Mouse (Mus musculus) left cerebral cortex, adult 2 months (tissue): ENCODE measurements around the gene Cers5. TPM values are rescaled to one million over a fixed set of nuclear protein-coding genes. Genes with fewer than 3 reads are reported as not detected.

Experiments used
- DNase-seq, 2 experiments: peaks; one replicate each; pipeline ENCODE4 v3.0.0; 2021 to 2022; ENCODE audit warnings: low spot score in 2 of 2, mixed read lengths in 1 of 2; ENCODE audit errors: extremely low spot score in 1 of 2
- H3K27ac ChIP-seq: fragments of 200-600 bp; 2 replicates; pipeline ENCODE4 v1.8.1; 2022
- H3K4me3 ChIP-seq: fragments of 200-600 bp; 2 replicates; pipeline ENCODE4 v1.8.1; 2022
- CTCF ChIP-seq: fragments of 200-600 bp; IDR thresholded peaks from 2 replicates; pipeline ENCODE4 v1.8.1; 2022; ENCODE audit warnings: antibody characterized with exemption, mild to moderate bottlenecking, moderate library complexity
- intact Hi-C: fragments of 180-260 bp; cut with DNase I; formaldehyde crosslinking; loops from one replicate; pipeline ENCODE4 v1.15.1; 2025
- total RNA-seq, 2 experiments: library from RNA; stranded (reverse); gene quantifications; 2 replicates each; pipeline ENCODE4 v1.2.3; 2021

Cers5 gene
- total RNA-seq, 2 experiments from 2014 or later, result 32.3 to 34.7 TPM

DNA sequence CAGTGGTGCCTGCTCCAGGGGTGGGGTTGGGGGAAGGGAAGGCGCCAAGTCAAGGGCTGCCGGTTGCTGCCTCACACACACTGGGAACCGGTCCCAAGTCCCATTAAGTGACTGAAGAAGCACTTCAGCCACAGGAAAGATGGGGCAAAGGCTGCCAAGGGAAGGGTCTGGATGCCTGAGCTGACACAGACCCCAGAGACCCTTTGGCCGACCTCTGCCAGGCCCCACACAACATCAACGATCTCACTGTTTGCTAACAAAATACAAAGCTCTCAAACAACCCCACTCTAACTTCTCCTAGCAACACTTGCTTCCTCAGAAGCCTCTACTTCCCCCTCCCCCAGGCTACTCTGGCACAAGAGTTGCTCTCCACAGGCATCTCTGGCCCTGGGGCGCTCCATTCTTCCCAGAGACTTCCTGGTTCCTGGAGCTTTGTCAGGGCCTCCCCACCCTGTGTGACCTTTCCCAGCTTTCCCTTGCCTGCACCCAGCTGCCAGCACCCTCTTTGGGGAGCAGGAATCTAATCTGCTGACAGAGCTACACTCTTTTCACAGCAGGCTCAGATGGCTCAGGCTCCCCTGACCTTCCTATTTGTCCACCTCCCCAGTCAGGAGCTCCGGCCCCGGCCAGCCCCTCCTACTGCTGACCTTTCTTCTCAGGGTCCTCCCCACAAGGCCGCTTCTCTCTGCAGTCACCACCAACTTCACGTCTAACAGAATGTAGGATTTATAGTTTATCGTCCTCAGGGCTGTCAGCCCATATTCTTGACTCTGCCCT, 49.0 kb downstream of the Cers5 start:
- H3K27ac ChIP-seq, result peak overlapping the region; percentile 94
- DNase-seq, result peak in 1 of 2 experiments; percentile 47
- intact Hi-C loops, result loop anchor here (2.0 kb wide), 1 partner anchor 19 kb away; the partner anchor contains the start of gene Gm17349
- no peak for TF ChIP-seq CTCF
- H3K4me3 ChIP-seq, result no peak overlapping the region

GRCm38 (mm10) chr15:99723120-99723514, 49.6 kb downstream of the Cers5 start:
- TF ChIP-seq CTCF, result no peak
- DNase-seq, result no peak
- H3K27ac ChIP-seq, result peak overlapping the region; percentile 94
- no peak overlapping the region for H3K4me3 ChIP-seq
- intact Hi-C loops, result no loop called here

DNA sequence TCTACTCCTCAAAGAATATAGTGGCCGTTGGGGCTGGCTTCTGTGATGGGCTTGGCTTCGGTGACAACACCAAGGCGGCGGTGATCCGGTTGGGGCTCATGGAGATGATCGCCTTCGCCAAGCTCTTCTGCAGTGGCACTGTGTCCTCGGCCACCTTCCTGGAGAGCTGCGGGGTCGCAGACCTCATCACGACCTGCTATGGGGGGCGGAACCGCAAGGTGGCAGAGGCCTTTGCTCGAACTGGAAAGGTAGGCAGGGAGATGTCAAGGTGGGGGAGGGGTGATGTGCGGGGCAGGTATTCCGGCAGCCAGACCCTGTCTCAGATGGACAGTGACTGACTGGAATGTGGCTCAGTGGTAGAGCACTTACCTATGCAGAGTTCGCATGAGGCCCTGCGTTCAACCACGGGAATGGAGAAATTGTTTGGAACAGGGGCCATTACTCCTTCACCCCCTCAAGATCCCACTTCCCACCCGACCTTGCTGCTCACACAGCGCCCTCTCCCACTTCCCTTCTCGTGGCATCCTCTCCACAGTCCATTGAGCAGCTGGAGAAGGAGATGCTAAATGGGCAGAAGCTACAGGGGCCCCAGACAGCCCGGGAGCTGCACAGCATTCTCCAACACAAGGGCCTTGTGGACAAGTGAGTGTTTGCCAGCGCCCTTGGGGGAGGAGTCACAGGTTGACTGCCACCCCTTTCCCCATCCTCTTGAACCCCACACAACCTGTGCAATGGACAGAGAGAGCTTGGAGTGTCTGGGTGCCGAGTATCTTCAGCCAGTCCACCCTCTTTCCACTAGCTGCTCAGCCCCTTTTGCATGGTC, 50.6 kb downstream of the Cers5 start:
- Histone ChIP-seq H3K27ac (no peak overlapping the region), H3K4me3 (no peak overlapping the region)
- no peak for DNase-seq
- no peak for TF ChIP-seq CTCF
- intact Hi-C loops, result no loop called here

DNA sequence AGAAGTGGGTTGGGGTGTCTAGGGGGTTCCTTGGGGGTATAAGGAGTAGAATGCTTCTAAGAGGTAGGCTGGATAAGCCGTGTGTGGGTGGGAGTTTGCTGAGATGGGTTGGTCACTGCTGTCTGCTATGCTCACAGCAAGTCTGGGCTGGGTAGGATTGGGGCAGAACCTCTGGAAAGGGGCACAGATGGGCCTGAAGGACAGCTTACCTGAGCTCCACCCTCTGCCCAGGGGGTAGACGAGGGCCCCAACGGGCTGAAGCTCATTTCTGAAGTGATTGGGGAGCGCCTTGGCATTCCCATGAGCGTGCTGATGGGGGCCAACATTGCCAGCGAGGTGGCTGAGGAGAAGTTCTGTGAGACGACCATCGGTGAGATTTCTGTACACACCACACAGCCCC, 52.8 kb downstream of the Cers5 start:
- Histone ChIP-seq H3K4me3 (no peak overlapping the region), H3K27ac (peak overlapping the region; percentile 28; the same call in 1 of the 2 replicates)
- no peak for TF ChIP-seq CTCF
- intact Hi-C loops, result no loop called here
- DNase-seq, result no peak

- intact Hi-C loops, result no loop called here
- Histone ChIP-seq H3K27ac (peak overlapping the region; percentile 92), H3K4me3 (peak overlapping the region; percentile 56)
- TF ChIP-seq CTCF, result no peak
- peak in 1 of 2 experiments; percentile 15 for DNase-seq
Observed at GRCm38 (mm10) chr15:99718461-99719021, 54.1 kb downstream of the Cers5 start.

- TF ChIP-seq CTCF, result no peak
- DNase-seq, result peak; percentile 68 to 71
- intact Hi-C loops, result loop anchor here (2.0 kb wide), 1 partner anchor 15 kb away; the partner anchor contains the start of gene Smarcd1
- Histone ChIP-seq H3K27ac (peak within 1 kb of the TSS; percentile 92), H3K4me3 (peak within 1 kb of the TSS; percentile 56)
Observed at GRCm38 (mm10) chr15:99717386-99718334, 55.0 kb downstream of the Cers5 start, which contains the start of gene Gpd1. Gene Gpd1 (plus strand): TSS chr15:99717515.

DNA sequence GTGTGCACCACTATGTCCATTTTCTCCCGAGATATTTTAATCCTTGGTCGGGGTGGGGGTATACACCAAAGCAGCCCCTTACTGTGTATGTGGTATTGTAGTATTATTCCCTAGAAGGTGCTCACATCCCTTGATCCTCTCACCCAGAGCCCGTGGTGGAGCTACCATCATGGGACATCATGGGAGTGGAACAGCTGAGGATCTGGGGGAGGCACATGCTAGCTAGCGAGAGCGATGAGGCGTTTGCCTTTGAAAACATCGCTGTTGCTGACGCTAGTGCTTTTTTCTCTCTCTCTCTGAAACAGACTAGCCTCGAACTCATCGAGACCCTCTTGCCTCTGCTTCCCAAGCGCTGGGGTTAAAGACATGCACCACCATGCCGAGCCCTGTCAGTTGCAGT, 55.9 kb downstream of the Cers5 start:
- TF ChIP-seq CTCF, result no peak
- intact Hi-C loops, result loop anchor here (2.0 kb wide), 1 partner anchor 14 kb away; the partner anchor contains the start of gene Smarcd1
- Histone ChIP-seq H3K4me3 (no peak overlapping the region), H3K27ac (peak overlapping the region; percentile 92)
- DNase-seq, result peak in 1 of 2 experiments; percentile 41

- H3K27ac ChIP-seq, result peak overlapping the region; percentile 92
- H3K4me3 ChIP-seq, result no peak overlapping the region
- no peak for TF ChIP-seq CTCF
- intact Hi-C loops, result loop anchor here (2.0 kb wide), 1 partner anchor 13 kb away; the partner anchor contains the start of gene Smarcd1
- DNase-seq, result no peak
Observed at GRCm38 (mm10) chr15:99715982-99716746, 56.5 kb downstream of the Cers5 start.

DNA sequence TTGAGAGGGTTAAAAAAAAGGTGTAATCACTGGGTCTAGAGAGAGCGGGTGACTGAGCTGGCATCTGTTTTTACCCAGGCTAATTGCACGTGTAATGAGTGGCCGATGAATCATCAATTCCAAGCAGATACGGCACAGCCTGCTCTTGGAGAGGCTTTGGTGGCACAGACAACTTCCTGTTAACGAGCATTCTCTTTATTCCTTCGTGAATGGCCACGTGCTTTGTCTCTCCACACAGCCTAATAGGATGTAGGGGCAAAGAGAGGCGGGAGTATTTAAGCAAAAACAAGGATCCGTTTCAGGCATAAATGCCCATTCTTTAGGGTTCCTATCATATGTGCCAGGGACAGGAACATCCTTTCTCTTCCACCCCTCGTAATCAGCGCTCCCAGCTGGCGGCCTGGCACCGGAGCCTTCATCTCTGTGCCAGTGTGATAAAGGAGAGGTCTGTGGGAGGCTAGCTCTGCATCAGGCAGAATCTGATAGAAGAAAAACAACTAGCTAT, 57.3 kb downstream of the Cers5 start:
- Histone ChIP-seq H3K27ac (peak overlapping the region; percentile 92), H3K4me3 (no peak overlapping the region)
- DNase-seq, result peak; percentile 57 to 65
- intact Hi-C loops, result no loop called here
- no peak for TF ChIP-seq CTCF

DNA sequence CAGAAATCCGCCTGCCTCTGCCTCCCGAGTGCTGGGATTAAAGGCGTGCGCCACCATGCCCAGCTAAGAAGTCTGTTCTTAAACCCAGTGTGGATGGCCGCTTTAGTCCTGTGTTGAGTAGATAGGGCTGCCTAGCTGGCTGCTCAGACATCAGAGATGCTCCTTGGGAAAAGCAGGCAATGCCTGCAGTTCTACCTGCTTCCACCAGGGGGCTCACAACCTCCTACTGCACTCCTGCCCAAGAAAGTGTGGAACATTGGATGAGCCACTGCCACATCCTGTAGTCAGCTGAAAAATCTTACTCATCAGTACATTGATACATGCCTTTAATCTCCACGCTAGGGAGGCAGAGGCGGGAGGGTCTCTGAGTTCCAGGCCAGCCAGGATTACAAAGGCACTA, 57.8 kb downstream of the Cers5 start:
- TF ChIP-seq CTCF, result peak; percentile 98
- no peak overlapping the region for H3K4me3 ChIP-seq
- peak overlapping the region; percentile 92 for H3K27ac ChIP-seq
- intact Hi-C loops, result no loop called here
- DNase-seq, result peak; percentile 84 to 86
